Mouse (Mus musculus) myocyte (in vitro differentiated cells): Measurements from ENCODE around the gene Igll1.
"Not testable (repeated sequence)": the region's sequence is repeated elsewhere in the genome, so short reads cannot be mapped to it uniquely, and the experiment has no call there.

Experiments
- E2F4 ChIP-seq: IDR thresholded peaks from one replicate; pipeline ENCODE4 v1.6.1; 2011; ENCODE audit warnings: mild to moderate bottlenecking, control low read depth, moderate library complexity; ENCODE audit not compliant: insufficient read depth
- MYOD1 ChIP-seq, 3 experiments: IDR thresholded peaks; one replicate each; pipeline ENCODE4 v1.6.1; 2011; ENCODE audit warnings: control low read depth in 2 of 3, low read depth in 2 of 3, mild to moderate bottlenecking in 2 of 3, moderate library complexity in 1 of 3; ENCODE audit not compliant: insufficient read length in 2 of 3, control insufficient read depth in 1 of 3
- MYOG ChIP-seq, 3 experiments: IDR thresholded peaks; one replicate each; pipeline ENCODE4 v1.6.1; 2011; ENCODE audit warnings: control low read depth in 2 of 3, low read depth in 2 of 3, mild to moderate bottlenecking in 2 of 3; ENCODE audit not compliant: insufficient read length in 2 of 3, control insufficient read depth in 1 of 3, insufficient read depth in 1 of 3
- POLR2A ChIP-seq: IDR thresholded peaks from one replicate; pipeline ENCODE4 v1.6.1; 2011; ENCODE audit warnings: low read depth, mild to moderate bottlenecking, control low read depth, moderate library complexity; ENCODE audit not compliant: insufficient read length
- POLR2AphosphoS2 ChIP-seq: IDR thresholded peaks from one replicate; pipeline ENCODE4 v1.6.1; 2011; ENCODE audit warnings: low read depth, control low read depth; ENCODE audit not compliant: insufficient read length
- REST ChIP-seq: IDR thresholded peaks from one replicate; pipeline ENCODE4 v1.6.1; 2011; ENCODE audit warnings: mild to moderate bottlenecking, control low read depth, moderate library complexity; ENCODE audit not compliant: insufficient read depth, insufficient read length
- USF1 ChIP-seq: IDR thresholded peaks from one replicate; pipeline ENCODE4 v1.6.1; 2011; ENCODE audit warnings: low read depth, mild to moderate bottlenecking, control low read depth, moderate library complexity

DNA sequence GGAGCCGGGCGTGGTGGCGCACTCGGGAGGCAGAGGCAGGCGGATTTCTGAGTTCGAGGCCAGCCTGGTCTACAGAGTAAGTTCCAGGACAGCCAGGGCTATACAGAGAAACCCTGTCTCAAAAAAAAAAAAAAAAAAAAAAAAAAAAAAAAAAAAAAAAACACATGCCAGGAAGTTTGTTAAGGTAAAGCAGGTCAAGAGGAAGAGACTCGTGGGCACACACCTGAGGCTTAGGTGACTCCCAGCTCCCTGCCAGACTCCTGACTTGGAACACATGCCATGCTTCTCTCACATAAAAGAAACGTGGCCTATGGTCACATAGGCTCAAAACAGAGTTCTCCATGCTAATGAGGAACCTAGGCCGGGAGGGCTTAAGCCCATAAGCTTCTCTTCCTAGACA, 7.7 kb downstream of the Igll1 start:
- TF ChIP-seq USF1; POLR2A; REST; POLR2AphosphoS2; E2F4; MYOD1 (IDR thresholded peaks at IDR 0.05; ENCODE audit: control insufficient read depth in 1 of 3, insufficient read length in 2 of 3, low read depth in 2 of 3); MYOG (IDR thresholded peaks at IDR 0.05; ENCODE audit: control insufficient read depth in 1 of 3, insufficient read depth in 1 of 3, insufficient read length in 2 of 3, low read depth in 2 of 3): not testable (repeated sequence)
